Mouse (Mus musculus) intestine, postnatal 0 days (tissue): ENCODE measurements at regions not wholly inside any gene's neighbourhood (a gene's known extent, or its start where the extent isn't known, plus 50 kb on each side); places are given as distances from the start of the nearest gene placed in this dataset.

Source experiments
- ATAC-seq: fragments of 200-750 bp; cut with Nextera tagmentation; 2 replicates; pipeline ENCODE4 v1.8.0; 2017; ENCODE audit warnings: mild to moderate bottlenecking, moderate TSS enrichment, moderate library complexity
- H3K27ac ChIP-seq: fragments of 300-500 bp; sonication (generic); 2 replicates; pipeline ENCODE4 v1.5.1; 2014; ENCODE audit warnings: mild to moderate bottlenecking, low read depth, low read length, moderate library complexity
- H3K27me3 ChIP-seq: fragments of 300-500 bp; sonication (generic); replicated peaks from 2 replicates; pipeline ENCODE4 v1.6.1; 2014; ENCODE audit warnings: low read length, mixed read lengths; ENCODE audit not compliant: control insufficient read depth, insufficient read depth
- H3K36me3 ChIP-seq: fragments of 300-500 bp; sonication (generic); 2 replicates; pipeline ENCODE4 v1.6.1; 2014; ENCODE audit warnings: mild to moderate bottlenecking, moderate library complexity; ENCODE audit not compliant: control insufficient read depth, insufficient read depth
- H3K4me1 ChIP-seq: fragments of 300-500 bp; sonication (generic); replicated peaks from 2 replicates; pipeline ENCODE4 v1.6.1; 2014; ENCODE audit warnings: antibody characterized with exemption, low read length, mixed read lengths; ENCODE audit not compliant: control insufficient read depth, insufficient read depth
- H3K4me2 ChIP-seq: fragments of 300-500 bp; sonication (generic); replicated peaks from 2 replicates; pipeline ENCODE4 v1.6.1; 2014; ENCODE audit warnings: low read depth, mild to moderate bottlenecking, moderate library complexity
- H3K4me3 ChIP-seq: fragments of 300-500 bp; sonication (generic); 2 replicates; pipeline ENCODE4 v1.5.1; 2014; ENCODE audit warnings: low read depth, low read length
- H3K9ac ChIP-seq: fragments of 300-500 bp; sonication (generic); 2 replicates; pipeline ENCODE4 v1.6.1; 2014; ENCODE audit warnings: mild to moderate bottlenecking, low read depth, low read length
- H3K9me3 ChIP-seq: fragments of 300-500 bp; sonication (generic); 2 replicates; pipeline ENCODE4 v1.6.1; 2016; ENCODE audit warnings: mixed run types; ENCODE audit not compliant: control insufficient read depth
- CTCF ChIP-seq: sonication (generic); IDR thresholded peaks from 2 replicates; pipeline ENCODE4 v1.5.1; 2016; ENCODE audit warnings: low read depth, mild to moderate bottlenecking, control low read depth, antibody characterized with exemption, moderate library complexity
- WGBS: fragments of 180-500 bp; shearing (Covaris S2); extraction: QIAGEN DNeasy Blood & Tissue Kit; methylation state at CpG from one replicate; pipeline ENCODE4 v1.1.7; 2014; 5-methylcytosine and 5-hydroxymethylcytosine counted together

DNA sequence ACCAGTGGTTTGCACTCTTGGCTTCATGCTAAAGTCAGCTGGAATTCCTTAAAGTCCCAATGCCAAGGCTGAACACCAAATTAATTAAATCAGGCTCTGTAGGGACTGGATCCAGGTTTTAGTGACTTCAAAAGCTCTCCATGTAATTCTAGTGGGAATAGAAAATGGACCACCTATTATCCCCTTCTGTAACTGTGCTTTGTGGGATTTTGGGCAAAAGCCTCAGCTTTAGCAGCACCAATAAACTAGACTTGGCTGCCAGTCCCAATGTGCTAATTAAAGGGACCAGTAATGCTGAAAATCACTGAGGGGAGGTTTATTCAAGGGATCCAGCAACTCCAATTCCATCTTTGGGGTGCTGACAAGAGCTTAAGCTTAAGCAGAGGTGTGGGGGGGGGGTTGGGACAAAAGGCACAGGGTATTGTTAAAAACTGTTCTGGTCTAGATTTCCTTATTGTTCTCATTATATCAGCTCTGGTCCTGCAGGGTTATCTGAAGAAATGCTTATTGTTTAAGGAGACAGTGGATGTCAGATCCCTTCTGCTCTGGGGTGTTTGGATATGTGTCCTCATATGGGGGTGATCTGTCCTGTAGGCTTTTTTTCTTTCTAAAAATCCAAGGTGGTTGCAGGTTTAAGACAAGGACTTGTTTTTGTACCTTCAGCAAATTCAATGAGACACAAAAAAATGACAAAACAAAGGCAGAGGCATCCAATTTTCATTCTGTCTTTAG, 431.9 kb downstream of the Btbd3 start:
- no peak for ATAC-seq
- no peaks in the 10 kb centered on the region for H3K36me3 ChIP-seq
- H3K4me1 ChIP-seq, result no peaks in the 10 kb centered on the region
- H3K4me3 ChIP-seq, result no peak overlapping the region
- H3K4me2 ChIP-seq, result no peak overlapping the region
- H3K27me3 ChIP-seq, result no peaks in the 10 kb centered on the region
- H3K9ac ChIP-seq, result no peak overlapping the region
- H3K9me3 ChIP-seq, result no peaks in the 10 kb centered on the region
- no peak for TF ChIP-seq CTCF
- no peak overlapping the region for H3K27ac ChIP-seq

DNA sequence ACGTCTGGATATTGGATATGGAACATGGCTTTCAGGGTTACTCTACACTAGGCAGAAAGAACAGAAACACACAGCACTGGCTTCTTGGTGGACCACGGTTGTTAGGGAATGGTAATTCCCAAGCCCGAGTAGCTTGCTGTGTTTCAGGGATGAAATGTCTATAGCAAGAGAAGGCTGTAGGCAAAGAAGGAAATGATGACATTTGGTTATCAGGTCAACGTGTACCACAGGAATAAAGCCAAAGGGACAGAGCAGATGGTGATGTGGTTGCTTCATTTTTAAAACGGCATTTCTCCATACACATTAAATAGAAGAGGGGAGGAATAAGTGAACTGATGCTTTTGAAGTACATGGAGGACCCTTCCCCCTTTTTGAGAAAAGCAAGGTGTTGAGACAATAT, 433.1 kb downstream of the Btbd3 start:
- 80% methylated on average over 5 of the region's 5 CpGs for WGBS
- no peaks in the 10 kb centered on the region for H3K4me1 ChIP-seq
- H3K4me3 ChIP-seq, result no peak overlapping the region
- no peaks in the 10 kb centered on the region for H3K9me3 ChIP-seq
- H3K36me3 ChIP-seq, result no peaks in the 10 kb centered on the region
- TF ChIP-seq CTCF, result no peak
- no peaks in the 10 kb centered on the region for H3K27me3 ChIP-seq
- H3K4me2 ChIP-seq, result no peak overlapping the region
- ATAC-seq, result no peak
- H3K9ac ChIP-seq, result no peak overlapping the region
- no peak overlapping the region for H3K27ac ChIP-seq

DNA sequence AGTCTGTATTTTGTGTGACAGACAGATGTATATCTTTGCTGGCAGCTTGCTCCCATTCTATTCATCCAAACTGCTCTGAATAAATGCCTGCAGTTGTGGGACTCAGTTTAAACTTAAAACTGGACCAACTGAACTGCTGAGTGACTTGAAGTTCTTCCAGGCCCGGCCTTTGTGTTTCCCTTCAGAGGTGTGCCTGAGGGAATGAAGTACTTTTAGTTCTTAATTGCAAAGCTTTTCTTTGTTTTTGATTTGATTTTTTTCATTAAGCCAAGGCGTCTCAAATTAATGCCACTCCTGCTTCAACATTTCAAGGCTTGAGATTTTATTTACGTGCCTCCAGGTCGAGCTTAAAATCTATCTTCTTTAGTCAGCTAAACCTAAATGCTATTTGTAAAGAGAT, 446.4 kb downstream of the Btbd3 start:
- no peaks in the 10 kb centered on the region for H3K9me3 ChIP-seq
- no peak overlapping the region for H3K27ac ChIP-seq
- 65% methylated on average over 4 of the region's 4 CpGs for WGBS
- no peak for TF ChIP-seq CTCF
- no peaks in the 10 kb centered on the region for H3K27me3 ChIP-seq
- no peak overlapping the region for H3K4me3 ChIP-seq
- no peak overlapping the region for H3K4me2 ChIP-seq
- no peaks in the 10 kb centered on the region for H3K36me3 ChIP-seq
- H3K4me1 ChIP-seq, result no peaks in the 10 kb centered on the region
- H3K9ac ChIP-seq, result no peak overlapping the region
- ATAC-seq, result no peak

DNA sequence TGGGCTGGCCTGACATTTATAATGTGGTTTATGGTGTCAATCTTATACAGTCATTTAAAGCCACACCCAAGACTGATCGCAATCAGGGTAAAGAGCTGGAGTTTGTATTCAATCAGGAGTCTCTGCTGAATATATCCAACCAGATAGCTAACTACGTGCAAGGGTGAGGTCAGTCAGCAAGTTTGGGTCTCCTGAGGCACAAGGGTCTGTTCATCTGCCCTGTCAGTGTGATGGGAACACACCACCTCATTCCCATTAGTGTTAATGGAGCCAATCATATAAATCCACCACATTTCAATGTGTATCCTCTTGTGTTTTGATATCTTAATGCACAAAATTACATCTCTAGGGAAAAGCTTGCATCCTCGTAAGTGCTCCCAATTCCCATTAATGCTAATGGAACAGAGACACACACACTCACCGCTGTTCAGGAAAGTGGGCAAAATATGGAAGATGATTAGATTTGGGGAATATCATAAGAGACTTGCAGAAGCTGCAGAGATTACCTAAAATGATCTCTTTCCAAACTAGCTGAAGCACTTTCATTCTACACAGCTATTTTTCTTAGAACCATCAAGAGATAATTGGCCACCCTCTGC, 447.7 kb downstream of the Btbd3 start:
- Histone ChIP-seq H3K4me3 (no peak overlapping the region), H3K4me1 (no peaks in the 10 kb centered on the region), H3K4me2 (no peak overlapping the region), H3K27me3 (no peaks in the 10 kb centered on the region), H3K27ac (no peak overlapping the region), H3K36me3 (no peaks in the 10 kb centered on the region), H3K9ac (no peak overlapping the region), H3K9me3 (no peaks in the 10 kb centered on the region)
- WGBS, result 85% methylated on average over 4 of the region's 4 CpGs
- TF ChIP-seq CTCF, result no peak
- ATAC-seq, result no peak

DNA sequence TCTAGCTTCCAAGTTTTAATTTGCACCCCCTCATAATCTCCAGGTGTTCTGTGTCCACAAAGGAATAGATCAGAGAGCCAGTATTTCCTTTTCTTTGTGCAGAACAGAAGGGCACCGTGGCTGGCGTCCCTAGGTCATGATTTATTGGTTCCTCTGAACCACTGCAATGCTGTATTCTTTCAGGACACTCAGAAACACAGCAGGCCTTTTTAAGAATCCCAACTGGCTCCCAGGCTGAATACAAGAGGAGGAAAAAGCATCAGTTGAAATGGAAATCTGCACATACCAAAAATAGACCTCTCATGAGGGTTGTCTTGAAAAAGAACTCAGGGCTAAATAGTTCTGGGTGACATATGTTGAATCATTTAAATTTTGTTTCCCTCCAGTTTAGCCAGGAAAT, 452.4 kb downstream of the Btbd3 start:
- H3K4me3 ChIP-seq, result no peak overlapping the region
- no peaks in the 10 kb centered on the region for H3K4me1 ChIP-seq
- H3K9ac ChIP-seq, result no peak overlapping the region
- no peak for TF ChIP-seq CTCF
- no peak overlapping the region for H3K27ac ChIP-seq
- no peaks in the 10 kb centered on the region for H3K36me3 ChIP-seq
- H3K27me3 ChIP-seq, result no peaks in the 10 kb centered on the region
- no peaks in the 10 kb centered on the region for H3K9me3 ChIP-seq
- no peak for ATAC-seq
- WGBS, result 45% methylated on average over 2 of the region's 2 CpGs
- H3K4me2 ChIP-seq, result no peak overlapping the region

DNA sequence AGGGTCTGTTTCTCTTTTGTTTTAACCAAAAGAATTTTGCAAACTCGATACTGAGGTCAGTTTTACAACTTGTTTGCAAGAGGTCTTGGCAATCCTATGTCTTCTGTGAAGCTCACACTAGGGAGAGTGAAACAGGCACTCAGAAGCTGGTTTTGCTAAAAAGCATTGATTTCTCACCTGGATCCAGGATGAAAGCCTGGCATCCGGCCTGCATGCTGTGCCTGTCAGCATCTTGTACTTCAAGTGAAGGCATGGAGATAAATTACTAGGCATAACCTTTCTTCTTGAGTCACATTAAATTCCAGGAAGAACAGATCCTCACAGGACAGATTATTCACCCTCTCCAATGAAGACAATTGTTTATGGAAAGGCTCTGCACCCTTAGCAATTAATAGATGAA, 477.5 kb downstream of the Btbd3 start:
- H3K9ac ChIP-seq, result no peak overlapping the region
- H3K4me2 ChIP-seq, result no peak overlapping the region
- H3K36me3 ChIP-seq, result no peaks in the 10 kb centered on the region
- no peaks in the 10 kb centered on the region for H3K4me1 ChIP-seq
- no peaks in the 10 kb centered on the region for H3K9me3 ChIP-seq
- no peak overlapping the region for H3K27ac ChIP-seq
- no peaks in the 10 kb centered on the region for H3K27me3 ChIP-seq
- 60% methylated on average over 2 of the region's 2 CpGs for WGBS
- no peak for ATAC-seq
- no peak for TF ChIP-seq CTCF
- H3K4me3 ChIP-seq, result no peak overlapping the region
